Mouse (Mus musculus): ENCODE data around the gene Gas2l2. TPM values are rescaled to one million over a fixed set of nuclear protein-coding genes. Genes with fewer than 3 reads are reported as not detected.

Gene Gas2l2
- polyA plus RNA-seq, 1 experiment from 2014 or later = 0.22 TPM

GRCm38 (mm10) chr11:83455608-83456007, 26.4 kb upstream of the Gas2l2 start:
- Histone ChIP-seq H3K9ac (no peak overlapping the region), H3K27ac (no peak overlapping the region), H3K4me1 (peaks cover 17% of the 10 kb centered on the region), H3K27me3 (peaks cover 18% of the 10 kb centered on the region), H3K4me3 (replicated peaks) (no peak overlapping the region), H3K9me3 (no peaks in the 10 kb centered on the region), H3K36me3 (replicated peaks) (no peaks in the 10 kb centered on the region), H3K4me2 (no peak overlapping the region)
- ATAC-seq (ENCODE audit: low FRiP score) = no peak
- 75% methylated on average over 3 of the region's 3 CpGs for WGBS

GRCm38 (mm10) chr11:83454548-83454947, 25.3 kb upstream of the Gas2l2 start:
- H3K4me3 ChIP-seq (replicated peaks) = no peak overlapping the region

GRCm38 (mm10) chr11:83451281-83451680, 22.0 kb upstream of the Gas2l2 start:
- no peak for ATAC-seq (ENCODE audit: low FRiP score)
- 88% methylated on average over 10 of the region's 10 CpGs for WGBS
- no peak overlapping the region for H3K27ac ChIP-seq
- peaks cover 24% of the 10 kb centered on the region for H3K27me3 ChIP-seq
- H3K4me1 ChIP-seq = peaks cover 12% of the 10 kb centered on the region
- H3K4me2 ChIP-seq = no peak overlapping the region
- no peaks in the 10 kb centered on the region for H3K9me3 ChIP-seq
- H3K36me3 ChIP-seq (replicated peaks) = no peaks in the 10 kb centered on the region
- H3K4me3 ChIP-seq (replicated peaks) = no peak overlapping the region
- no peak overlapping the region for H3K9ac ChIP-seq

More at GRCm38 (mm10) chr11:83454548-83454947, 25.3 kb upstream of the Gas2l2 start:
- 43% methylated on average over 4 of the region's 4 CpGs for WGBS
- Histone ChIP-seq H3K4me2 (no peak overlapping the region), H3K9me3 (no peaks in the 10 kb centered on the region), H3K9ac (no peak overlapping the region), H3K36me3 (replicated peaks) (no peaks in the 10 kb centered on the region), H3K27ac (no peak overlapping the region), H3K4me1 (peaks cover 17% of the 10 kb centered on the region), H3K27me3 (peaks cover 11% of the 10 kb centered on the region; the same call in 1 of the 2 replicates)
- ATAC-seq (ENCODE audit: low FRiP score) = no peak

- ATAC-seq (ENCODE audit: low FRiP score) = no peak
- no peak overlapping the region for H3K4me3 ChIP-seq (replicated peaks)
- no peak overlapping the region for H3K27ac ChIP-seq
- H3K27me3 ChIP-seq = peaks cover 26% of the 10 kb centered on the region
- H3K4me2 ChIP-seq = no peak overlapping the region
- WGBS = 14% methylated on average over 1 of the region's 1 CpGs
- no peak overlapping the region for H3K9ac ChIP-seq
- no peaks in the 10 kb centered on the region for H3K9me3 ChIP-seq
- H3K36me3 ChIP-seq (replicated peaks) = no peaks in the 10 kb centered on the region
- H3K4me1 ChIP-seq = peaks cover 12% of the 10 kb centered on the region
Measured at GRCm38 (mm10) chr11:83450550-83450949, 21.3 kb upstream of the Gas2l2 start.

- Histone ChIP-seq H3K36me3 (replicated peaks) (no peaks in the 10 kb centered on the region), H3K4me1 (peaks cover 15% of the 10 kb centered on the region), H3K9me3 (no peaks in the 10 kb centered on the region), H3K4me3 (replicated peaks) (no peak overlapping the region), H3K4me2 (no peak overlapping the region), H3K27me3 (peaks cover 36% of the 10 kb centered on the region), H3K27ac (no peak overlapping the region), H3K9ac (no peak overlapping the region)
- WGBS = 57% methylated on average over 4 of the region's 4 CpGs
- ATAC-seq (ENCODE audit: low FRiP score) = no peak
Measured at GRCm38 (mm10) chr11:83449298-83449697, 20.0 kb upstream of the Gas2l2 start.

GRCm38 (mm10) chr11:83448927-83449236, 19.6 kb upstream of the Gas2l2 start:
- H3K4me1 ChIP-seq = peaks cover 17% of the 10 kb centered on the region
- no peaks in the 10 kb centered on the region for H3K36me3 ChIP-seq (replicated peaks)
- H3K4me3 ChIP-seq (replicated peaks) = no peak overlapping the region
- H3K9me3 ChIP-seq = no peaks in the 10 kb centered on the region
- H3K27me3 ChIP-seq = peaks cover 40% of the 10 kb centered on the region
- H3K4me2 ChIP-seq = no peak overlapping the region
- 0 out of 2 replicates have a peak overlapping the region, but pooled peaks have one; percentile 19 for H3K27ac ChIP-seq
- no peak for ATAC-seq (ENCODE audit: low FRiP score)
- H3K9ac ChIP-seq = no peak overlapping the region

GRCm38 (mm10) chr11:83448021-83448926, 19.0 kb upstream of the Gas2l2 start:
- 57% methylated on average over 16 of the region's 16 CpGs for WGBS
- peaks cover 46% of the 10 kb centered on the region for H3K27me3 ChIP-seq
- H3K4me1 ChIP-seq = peaks cover 20% of the 10 kb centered on the region
- H3K4me2 ChIP-seq = no peak overlapping the region
- no peak overlapping the region for H3K4me3 ChIP-seq (replicated peaks)
- ATAC-seq (ENCODE audit: low FRiP score) = no peak
- no peaks in the 10 kb centered on the region for H3K9me3 ChIP-seq
- 0 out of 2 replicates have a peak overlapping the region, but pooled peaks have one; percentile 19 for H3K27ac ChIP-seq
- no peaks in the 10 kb centered on the region for H3K36me3 ChIP-seq (replicated peaks)
- H3K9ac ChIP-seq = no peak overlapping the region

- no peak overlapping the region for H3K27ac ChIP-seq
- H3K4me2 ChIP-seq = no peak overlapping the region
- WGBS = 75% methylated on average over 10 of the region's 10 CpGs
- H3K36me3 ChIP-seq (replicated peaks) = no peaks in the 10 kb centered on the region
- H3K9ac ChIP-seq = no peak overlapping the region
- H3K4me3 ChIP-seq (replicated peaks) = no peak overlapping the region
- no peaks in the 10 kb centered on the region for H3K9me3 ChIP-seq
- ATAC-seq (ENCODE audit: low FRiP score) = no peak
- peaks cover 23% of the 10 kb centered on the region for H3K4me1 ChIP-seq
- H3K27me3 ChIP-seq = peaks cover 50% of the 10 kb centered on the region
Measured at GRCm38 (mm10) chr11:83447612-83448011, 18.4 kb upstream of the Gas2l2 start.

GRCm38 (mm10) chr11:83445001-83445400, 15.7 kb upstream of the Gas2l2 start:
- no peak for ATAC-seq (ENCODE audit: low FRiP score)
- H3K4me1 ChIP-seq = peaks cover 35% of the 10 kb centered on the region
- peak overlapping the region; percentile 19 for H3K4me3 ChIP-seq (replicated peaks)
- no peaks in the 10 kb centered on the region for H3K36me3 ChIP-seq (replicated peaks)
- H3K9me3 ChIP-seq = no peaks in the 10 kb centered on the region
- 26% methylated on average over 19 of the region's 19 CpGs for WGBS
- no peak overlapping the region for H3K9ac ChIP-seq
- H3K4me2 ChIP-seq = peak overlapping the region; percentile 35
- H3K27ac ChIP-seq = no peak overlapping the region
- H3K27me3 ChIP-seq = peaks cover 70% of the 10 kb centered on the region

- Histone ChIP-seq H3K4me1 (peaks cover 32% of the 10 kb centered on the region), H3K27me3 (peaks cover 77% of the 10 kb centered on the region), H3K36me3 (replicated peaks) (no peaks in the 10 kb centered on the region), H3K27ac (no peak overlapping the region), H3K9ac (no peak overlapping the region), H3K4me2 (no peak overlapping the region), H3K9me3 (no peaks in the 10 kb centered on the region), H3K4me3 (replicated peaks) (no peak overlapping the region)
- WGBS = 11% methylated on average over 7 of the region's 7 CpGs
- no peak for ATAC-seq (ENCODE audit: low FRiP score)
Measured at GRCm38 (mm10) chr11:83443824-83444223, 14.6 kb upstream of the Gas2l2 start.

- no peaks in the 10 kb centered on the region for H3K36me3 ChIP-seq (replicated peaks)
- peak overlapping the region; percentile 23 for H3K4me3 ChIP-seq (replicated peaks)
- no peak overlapping the region for H3K27ac ChIP-seq
- peak overlapping the region; percentile 48 for H3K4me2 ChIP-seq
- peaks cover 81% of the 10 kb centered on the region for H3K27me3 ChIP-seq
- H3K9ac ChIP-seq = no peak overlapping the region
- 0 out of 2 replicates have a peak, but pooled peaks have one; percentile 42 for ATAC-seq (ENCODE audit: low FRiP score)
- no peaks in the 10 kb centered on the region for H3K9me3 ChIP-seq
- WGBS = 14% methylated on average over 29 of the region's 29 CpGs
- H3K4me1 ChIP-seq = peaks cover 23% of the 10 kb centered on the region
Measured at GRCm38 (mm10) chr11:83442596-83443267, 13.5 kb upstream of the Gas2l2 start.

GRCm38 (mm10) chr11:83441235-83441634, 12.0 kb upstream of the Gas2l2 start:
- whole genome bisulfite sequencing = 35% methylated on average over 7 of the region's 7 CpGs
- Histone ChIP-seq H3K27ac (no peak overlapping the region), H3K4me3 (replicated peaks) (no peak overlapping the region; the same call in 1 of the 2 replicates), H3K9ac (no peak overlapping the region), H3K4me2 (no peak overlapping the region), H3K36me3 (replicated peaks) (no peaks in the 10 kb centered on the region), H3K4me1 (peaks cover 23% of the 10 kb centered on the region), H3K9me3 (no peaks in the 10 kb centered on the region), H3K27me3 (peaks cover 73% of the 10 kb centered on the region)
- ATAC-seq (ENCODE audit: low FRiP score) = no peak
